Mouse (Mus musculus): ENCODE results near the gene Plekha4. TPM values are rescaled to one million over a fixed set of nuclear protein-coding genes. Genes with fewer than 3 reads are reported as not detected.

Gene Plekha4
- total and polyA plus RNA-seq, 3 experiments = 3.0 to 9.8 (median 5.9) TPM

GRCm38 (mm10) chr7:45568601-45569473 is 42.7 kb downstream of the Plekha4 start:
- no peak for DNase-seq

- DNase-seq = peak; percentile 91
Observed at GRCm38 (mm10) chr7:45570103-45570741, 44.1 kb downstream of the Plekha4 start, which contains the start of gene Bcat2. Bcat2 (plus strand) TSS chr7:45570153.

- DNase-seq = no peak
Observed at GRCm38 (mm10) chr7:45571966-45572365, 45.8 kb downstream of the Plekha4 start.

GRCm38 (mm10) chr7:45573954-45574353 is 47.8 kb downstream of the Plekha4 start:
- no peak for DNase-seq

- DNase-seq = no peak
Observed at GRCm38 (mm10) chr7:45574472-45575379, 48.6 kb downstream of the Plekha4 start.

GRCm38 (mm10) chr7:45585923-45586322 is 59.8 kb downstream of the Plekha4 start:
- DNase-seq = no peak

GRCm38 (mm10) chr7:45587631-45588592 is 61.8 kb downstream of the Plekha4 start:
- no peak for DNase-seq

GRCm38 (mm10) chr7:45589173-45589572 is 63.0 kb downstream of the Plekha4 start:
- peak; percentile 95 for DNase-seq

- DNase-seq = no peak
Observed at GRCm38 (mm10) chr7:45589898-45590297, 63.8 kb downstream of the Plekha4 start.

- DNase-seq = no peak
Observed at GRCm38 (mm10) chr7:45590874-45591273, 64.7 kb downstream of the Plekha4 start.

GRCm38 (mm10) chr7:45591880-45592279 is 65.8 kb downstream of the Plekha4 start:
- no peak for DNase-seq

- peak; percentile 74 for DNase-seq
Observed at GRCm38 (mm10) chr7:45593118-45593815, 67.1 kb downstream of the Plekha4 start.

- DNase-seq = no peak
Observed at GRCm38 (mm10) chr7:45595176-45595575, 69.0 kb downstream of the Plekha4 start.

GRCm38 (mm10) chr7:45596107-45596506 is 70.0 kb downstream of the Plekha4 start:
- no peak for DNase-seq

GRCm38 (mm10) chr7:45597013-45597412 is 70.9 kb downstream of the Plekha4 start:
- DNase-seq = no peak

GRCm38 (mm10) chr7:45597527-45597926 is 71.4 kb downstream of the Plekha4 start:
- DNase-seq = no peak

- DNase-seq = no peak
Observed at GRCm38 (mm10) chr7:45598960-45599879, 73.1 kb downstream of the Plekha4 start.
